ENCODE assay signal across 9 mouse cellular contexts in genomic region chr19:5108271-5108575, GRCm38 (mm10). TPM values are rescaled to one million over a fixed set of nuclear protein-coding genes. Genes with fewer than 3 reads are reported as not detected.
DNase-seq lines count a peak whose midpoint lies in the region; ATAC-seq and TF ChIP-seq lines count a peak whose summit lies in the region.
"Had no signal": no experiment of that assay in that cellular context is flagged by ENCODE, and none has a peak within 500 bp of the region (broad histone marks: within the 10 kb centered on the region; RNA-seq: fewer than 3 reads in every experiment).

No protein-coding gene starts in this region.

- peak; percentile 28 for DNase-seq in hindbrain, embryonic 10.5 days (ENCODE audit: low spot score)
- DNase-seq in hindbrain, embryonic 14.5 days (ENCODE audit: low spot score), result no peak
- DNase-seq in kidney, adult 8-10 months, result peak; percentile 59 to 67
- peak; percentile 57 for DNase-seq in lung, postnatal 36 days
- no peak for DNase-seq in cerebellum, postnatal 14 days
- DNase-seq in ovary, postnatal 14 days (ENCODE audit: low spot score), result no peak

- 0 out of 2 replicates have a peak overlapping the region, but pooled peaks have one; percentile 1 for H3K27ac ChIP-seq in hindbrain, embryonic 10.5 days
- H3K27ac ChIP-seq in hindbrain, embryonic 14.5 days, result no peak overlapping the region
- H3K27ac ChIP-seq in cortical plate, adult 2 months (ENCODE audit: insufficient read depth, low read length), result no peak overlapping the region
- H3K27ac ChIP-seq: heart, embryonic 13.5 days had no signal

- no peak overlapping the region for H3K9ac ChIP-seq in hindbrain, embryonic 14.5 days

- peaks cover 77% of the 10 kb centered on the region for H3K36me3 ChIP-seq in hindbrain, embryonic 10.5 days
- peaks cover 77% of the 10 kb centered on the region for H3K36me3 ChIP-seq in hindbrain, embryonic 14.5 days (replicated peaks; ENCODE audit: control insufficient read depth, insufficient read depth)

- H3K4me2 ChIP-seq in hindbrain, embryonic 14.5 days (replicated peaks), result no peak overlapping the region
- H3K4me2 ChIP-seq: heart, embryonic 13.5 days had no signal

- 25% methylated on average over 5 of the region's 5 CpGs for WGBS in hindbrain, embryonic 10.5 days
- 20% methylated on average over 5 of the region's 5 CpGs for WGBS in hindbrain, embryonic 14.5 days

- no peaks in the 10 kb centered on the region for H3K9me3 ChIP-seq in hindbrain, embryonic 10.5 days
- H3K9me3 ChIP-seq in hindbrain, embryonic 14.5 days (ENCODE audit: control insufficient read depth, low read length), result no peaks in the 10 kb centered on the region
- H3K9me3 ChIP-seq: heart, embryonic 13.5 days had no signal

- TF ChIP-seq CTCF in cortical plate, adult 2 months (IDR thresholded peaks at IDR 0.05; ENCODE audit: extremely low read depth, insufficient read depth, low read length), result peak; percentile 17; the same call in 1 of the 2 replicates

- H3K4me3 ChIP-seq in hindbrain, embryonic 10.5 days, result no peak overlapping the region
- H3K4me3 ChIP-seq in hindbrain, embryonic 14.5 days (replicated peaks; ENCODE audit: low read length), result no peak overlapping the region
- H3K4me3 ChIP-seq in cortical plate, adult 2 months (ENCODE audit: insufficient read depth, low read length), result no peak overlapping the region

- ATAC-seq in hindbrain, embryonic 14.5 days (ENCODE audit: low FRiP score), result no peak
- ATAC-seq in erythroid progenitor cell, adult 5-6 weeks (replicated peaks; ENCODE audit: low FRiP score, poor library complexity, severe bottlenecking), result no peak

- peaks cover 35% of the 10 kb centered on the region for H3K4me1 ChIP-seq in hindbrain, embryonic 10.5 days (replicated peaks)
- peaks cover 7% of the 10 kb centered on the region for H3K4me1 ChIP-seq in hindbrain, embryonic 14.5 days (replicated peaks; ENCODE audit: control insufficient read depth, insufficient read depth, low read length)
- peaks cover 6% of the 10 kb centered on the region; the same call in 1 of the 2 replicates for H3K4me1 ChIP-seq in cortical plate, adult 2 months (ENCODE audit: control insufficient read depth, insufficient read depth, low read length)

- no peaks in the 10 kb centered on the region for H3K27me3 ChIP-seq in hindbrain, embryonic 10.5 days (ENCODE audit: insufficient read depth, poor library complexity, severe bottlenecking)
- H3K27me3 ChIP-seq in hindbrain, embryonic 14.5 days (ENCODE audit: control insufficient read depth, insufficient read depth, low read length), result no peaks in the 10 kb centered on the region
- H3K27me3 ChIP-seq: heart, embryonic 13.5 days had no signal

- TF ChIP-seq POLR2A in cortical plate, adult 2 months (IDR thresholded peaks at IDR 0.05; ENCODE audit: extremely low read depth, insufficient read depth, low read length), result no peak

RNA-seq across cellular contexts. Expression of gene Rab1b, which starts 1.4 kb away (rescaled TPM):
- polyA plus RNA-seq in hindbrain, embryonic 10.5 days (2016; fragmentation: Nextera tagmentation; extraction: Ambion mirVana), result 270 and 303 TPM in 2 replicates
- 210 and 213 TPM in 2 replicates for polyA plus RNA-seq in hindbrain, embryonic 14.5 days (2014; fragmentation: Nextera tagmentation; extraction: Ambion mirVana)
- polyA plus RNA-seq in cortical plate, adult 2 months (2012; rRNA removed), result 197 and 202 TPM in 2 replicates
- 12.2 and 13.7 TPM in 2 replicates for total RNA-seq in erythroid progenitor cell, adult 5-6 weeks (2015; ENCODE audit: low replicate concordance)
- total RNA-seq in erythroid progenitor cell, adult 5-6 weeks (2017; ENCODE audit: low replicate concordance), result 20.5 and 23.3 TPM in 2 replicates

RNA-seq across cellular contexts. Expression of gene Cnih2, which starts 9.9 kb away (rescaled TPM):
- polyA plus RNA-seq in hindbrain, embryonic 10.5 days (2016; fragmentation: Nextera tagmentation; extraction: Ambion mirVana), result 42.1 and 115 TPM in 2 replicates
- polyA plus RNA-seq in hindbrain, embryonic 14.5 days (2014; fragmentation: Nextera tagmentation; extraction: Ambion mirVana), result 485 and 502 TPM in 2 replicates
- 399 and 461 TPM in 2 replicates for polyA plus RNA-seq in cortical plate, adult 2 months (2012; rRNA removed)
- not detected in 2 replicates for total RNA-seq in erythroid progenitor cell, adult 5-6 weeks (2015; ENCODE audit: low replicate concordance)
- total RNA-seq in erythroid progenitor cell, adult 5-6 weeks (2017; ENCODE audit: low replicate concordance), result 0.39 TPM in 1 of 2 replicates, not detected in the other

RNA-seq across cellular contexts. Expression of gene Klc2, which starts 10.1 kb away (rescaled TPM):
- polyA plus RNA-seq in hindbrain, embryonic 10.5 days (2016; fragmentation: Nextera tagmentation; extraction: Ambion mirVana), result 35.5 and 45.8 TPM in 2 replicates
- polyA plus RNA-seq in hindbrain, embryonic 14.5 days (2014; fragmentation: Nextera tagmentation; extraction: Ambion mirVana), result 72.7 and 72.9 TPM in 2 replicates
- polyA plus RNA-seq in cortical plate, adult 2 months (2012; rRNA removed), result 234 and 242 TPM in 2 replicates
- 10.5 TPM in 1 of 2 replicates, not detected in the other for total RNA-seq in erythroid progenitor cell, adult 5-6 weeks (2015; ENCODE audit: low replicate concordance)
- total RNA-seq in erythroid progenitor cell, adult 5-6 weeks (2017; ENCODE audit: low replicate concordance), result 0.90 TPM in 1 of 2 replicates, not detected in the other

RNA-seq across cellular contexts. Expression of gene Yif1a, which starts 19.9 kb away (rescaled TPM):
- 87.1 and 92.0 TPM in 2 replicates for polyA plus RNA-seq in hindbrain, embryonic 10.5 days (2016; fragmentation: Nextera tagmentation; extraction: Ambion mirVana)
- polyA plus RNA-seq in hindbrain, embryonic 14.5 days (2014; fragmentation: Nextera tagmentation; extraction: Ambion mirVana), result 62.4 and 72.6 TPM in 2 replicates
- 54.7 and 56.2 TPM in 2 replicates for polyA plus RNA-seq in cortical plate, adult 2 months (2012; rRNA removed)
- total RNA-seq in erythroid progenitor cell, adult 5-6 weeks (2015; ENCODE audit: low replicate concordance), result 5.0 and 10.8 TPM in 2 replicates
- 6.2 TPM in 1 of 2 replicates, not detected in the other for total RNA-seq in erythroid progenitor cell, adult 5-6 weeks (2017; ENCODE audit: low replicate concordance)

RNA-seq across cellular contexts. Expression of gene Tmem151a, which starts 22.9 kb away (rescaled TPM):
- 1.5 and 1.8 TPM in 2 replicates for polyA plus RNA-seq in hindbrain, embryonic 10.5 days (2016; fragmentation: Nextera tagmentation; extraction: Ambion mirVana)
- 20.7 and 23.8 TPM in 2 replicates for polyA plus RNA-seq in hindbrain, embryonic 14.5 days (2014; fragmentation: Nextera tagmentation; extraction: Ambion mirVana)
- 145 and 146 TPM in 2 replicates for polyA plus RNA-seq in cortical plate, adult 2 months (2012; rRNA removed)
- not detected in 2 replicates for total RNA-seq in erythroid progenitor cell, adult 5-6 weeks (2015; ENCODE audit: low replicate concordance)
- not detected in 2 replicates for total RNA-seq in erythroid progenitor cell, adult 5-6 weeks (2017; ENCODE audit: low replicate concordance)

Comparison
In these comparisons a context has a peak if more than half of its experiments do, and no peak if none do; other contexts are left out.
1. DNase-seq: peak in hindbrain, embryonic 10.5 days (single experiment), kidney, adult 8-10 months (2 of 2) and lung, postnatal 36 days (single experiment); none in hindbrain, embryonic 14.5 days (single experiment), cerebellum, postnatal 14 days (0 of 2) and ovary, postnatal 14 days (single experiment).